Mouse (Mus musculus): ENCODE results near the gene Vps37d. TPM values are rescaled to one million over a fixed set of nuclear protein-coding genes. Genes with fewer than 3 reads are reported as not detected.
"Not testable (repeated sequence)": the region's sequence is repeated elsewhere in the genome, so short reads cannot be mapped to it uniquely, and the experiment has no call there.

Vps37d gene
- polyA plus RNA-seq, 1 experiment, result 7.3 TPM

GRCm38 (mm10) chr5:135075655-135076054, 2.4 kb downstream of the Vps37d start:
- TF ChIP-seq POLR2A (IDR thresholded peaks at IDR 0.05; ENCODE audit: low read depth, low read length) (no peak), CTCF (conservative IDR thresholded peaks at IDR 0.05; ENCODE audit: insufficient read depth, insufficient read length, low read depth, low read length) (peak; percentile 27; the same call in 1 of the 2 replicates)
- DNase-seq, result no peak
- Histone ChIP-seq H3K36me3 (ENCODE audit: control insufficient read depth, insufficient read depth, low read length) (no peaks in the 10 kb centered on the region), H3K27me3 (replicated peaks; ENCODE audit: control insufficient read depth, insufficient read depth, low read length) (no peaks in the 10 kb centered on the region), H3K27ac (ENCODE audit: insufficient read depth, low read depth, low read length) (no peak overlapping the region), H3K4me3 (ENCODE audit: insufficient read depth, low read depth, low read length) (no peak overlapping the region), H3K4me1 (ENCODE audit: control insufficient read depth, insufficient read depth, low read length) (peaks cover 10% of the 10 kb centered on the region; the same call in 1 of the 2 replicates)
- WGBS, result 68% methylated on average over 4 of the region's 4 CpGs

- Histone ChIP-seq H3K36me3 (ENCODE audit: control insufficient read depth, insufficient read depth, low read length) (no peaks in the 10 kb centered on the region), H3K27me3 (replicated peaks; ENCODE audit: control insufficient read depth, insufficient read depth, low read length) (no peaks in the 10 kb centered on the region), H3K4me3 (ENCODE audit: insufficient read depth, low read depth, low read length) (no peak overlapping the region), H3K4me1 (ENCODE audit: control insufficient read depth, insufficient read depth, low read length) (peaks cover 8% of the 10 kb centered on the region; the same call in 1 of the 2 replicates), H3K27ac (ENCODE audit: insufficient read depth, low read depth, low read length) (no peak overlapping the region)
- no peak for TF ChIP-seq CTCF (conservative IDR thresholded peaks at IDR 0.05; ENCODE audit: insufficient read depth, insufficient read length, low read depth, low read length)
- no peak for TF ChIP-seq POLR2A (IDR thresholded peaks at IDR 0.05; ENCODE audit: low read depth, low read length)
- DNase-seq, result no peak
- 50% methylated on average over 26 of the region's 26 CpGs for WGBS
These were observed 4.5 kb downstream of the Vps37d start for GRCm38 (mm10) chr5:135073349-135074150.

- Histone ChIP-seq H3K4me1 (ENCODE audit: control insufficient read depth, insufficient read depth, low read length) (peaks cover 7% of the 10 kb centered on the region; the same call in 1 of the 2 replicates), H3K4me3 (ENCODE audit: insufficient read depth, low read depth, low read length) (no peak overlapping the region), H3K27me3 (replicated peaks; ENCODE audit: control insufficient read depth, insufficient read depth, low read length) (no peaks in the 10 kb centered on the region), H3K36me3 (ENCODE audit: control insufficient read depth, insufficient read depth, low read length) (no peaks in the 10 kb centered on the region), H3K27ac (ENCODE audit: insufficient read depth, low read depth, low read length) (no peak overlapping the region)
- whole genome bisulfite sequencing, result 94% methylated on average over 6 of the region's 6 CpGs
- no peak for DNase-seq
- TF ChIP-seq POLR2A (IDR thresholded peaks at IDR 0.05; ENCODE audit: low read depth, low read length) (no peak), CTCF (conservative IDR thresholded peaks at IDR 0.05; ENCODE audit: insufficient read depth, insufficient read length, low read depth, low read length) (no peak)
These were observed 5.3 kb downstream of the Vps37d start for GRCm38 (mm10) chr5:135072720-135073119.

DNA sequence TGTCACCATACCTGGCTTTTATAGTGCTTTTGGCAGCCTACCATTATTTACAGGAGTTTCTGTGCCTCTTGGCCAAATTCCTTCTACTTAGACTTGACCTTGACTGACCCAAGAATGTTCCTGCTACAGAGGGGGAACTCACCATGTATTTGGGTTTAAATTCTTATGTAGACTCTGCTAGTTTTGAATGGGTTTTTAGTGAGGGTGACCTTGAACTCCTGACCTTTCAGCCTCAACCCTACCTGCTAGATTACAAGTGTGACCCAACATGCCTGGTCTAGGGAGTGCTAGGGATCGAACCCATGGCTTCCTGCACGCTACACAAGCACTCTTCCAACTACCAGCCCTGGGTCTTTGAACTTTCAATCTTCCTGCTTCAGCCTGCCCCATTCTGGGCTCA, 6.0 kb downstream of the Vps37d start:
- Histone ChIP-seq H3K36me3 (ENCODE audit: control insufficient read depth, insufficient read depth, low read length) (no peaks in the 10 kb centered on the region), H3K27me3 (replicated peaks; ENCODE audit: control insufficient read depth, insufficient read depth, low read length) (no peaks in the 10 kb centered on the region)
- 92% methylated on average over 2 of the region's 2 CpGs for WGBS

DNA sequence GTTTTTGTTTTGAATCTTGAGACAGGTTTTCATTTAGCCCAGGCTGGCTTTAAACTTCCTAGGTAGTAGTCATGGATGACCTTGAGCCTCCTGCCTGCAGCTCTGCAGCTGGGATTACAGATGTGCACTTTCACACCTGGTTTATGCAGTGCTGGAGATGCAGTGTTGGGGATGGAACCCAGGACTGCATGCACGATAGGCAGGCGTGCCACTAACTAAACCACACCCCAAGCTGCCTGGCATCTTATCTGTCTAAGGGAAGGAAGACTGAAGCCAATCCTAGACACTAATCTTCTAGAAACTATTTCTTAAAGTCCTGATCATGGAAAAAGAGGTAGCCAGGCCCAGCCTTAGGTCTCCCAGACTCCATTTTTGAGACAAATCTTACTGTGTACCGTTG, 7.6 kb downstream of the Vps37d start:
- TF ChIP-seq POLR2A (IDR thresholded peaks at IDR 0.05; ENCODE audit: low read depth, low read length), result no peak
- no peak for TF ChIP-seq CTCF (conservative IDR thresholded peaks at IDR 0.05; ENCODE audit: insufficient read depth, insufficient read length, low read depth, low read length)
- WGBS, result 87% methylated on average over 3 of the region's 3 CpGs
- peaks cover 3% of the 10 kb centered on the region; the same call in 1 of the 2 replicates for H3K4me1 ChIP-seq (ENCODE audit: control insufficient read depth, insufficient read depth, low read length)
- no peaks in the 10 kb centered on the region for H3K27me3 ChIP-seq (replicated peaks; ENCODE audit: control insufficient read depth, insufficient read depth, low read length)
- H3K36me3 ChIP-seq (ENCODE audit: control insufficient read depth, insufficient read depth, low read length), result no peaks in the 10 kb centered on the region
- no peak overlapping the region for H3K27ac ChIP-seq (ENCODE audit: insufficient read depth, low read depth, low read length)
- H3K4me3 ChIP-seq (ENCODE audit: insufficient read depth, low read depth, low read length), result no peak overlapping the region
- no peak for DNase-seq

More for the DNA sequence above, 6.0 kb downstream of the Vps37d start:
- Histone ChIP-seq H3K27ac (ENCODE audit: insufficient read depth, low read depth, low read length) (no peak overlapping the region), H3K4me3 (ENCODE audit: insufficient read depth, low read depth, low read length) (no peak overlapping the region), H3K4me1 (ENCODE audit: control insufficient read depth, insufficient read depth, low read length) (peaks cover 7% of the 10 kb centered on the region; the same call in 1 of the 2 replicates)
- TF ChIP-seq CTCF (conservative IDR thresholded peaks at IDR 0.05; ENCODE audit: insufficient read depth, insufficient read length, low read depth, low read length), result no peak
- TF ChIP-seq POLR2A (IDR thresholded peaks at IDR 0.05; ENCODE audit: low read depth, low read length), result no peak
- no peak for DNase-seq

- TF ChIP-seq POLR2A (IDR thresholded peaks at IDR 0.05; ENCODE audit: low read depth, low read length) (no peak), CTCF (conservative IDR thresholded peaks at IDR 0.05; ENCODE audit: insufficient read depth, insufficient read length, low read depth, low read length) (no peak)
- H3K4me1 ChIP-seq (ENCODE audit: control insufficient read depth, insufficient read depth, low read length), result peaks cover 7% of the 10 kb centered on the region; the same call in 1 of the 2 replicates
- H3K27me3 ChIP-seq (replicated peaks; ENCODE audit: control insufficient read depth, insufficient read depth, low read length), result no peaks in the 10 kb centered on the region
- H3K4me3 ChIP-seq (ENCODE audit: insufficient read depth, low read depth, low read length), result no peak overlapping the region
- H3K27ac ChIP-seq (ENCODE audit: insufficient read depth, low read depth, low read length), result no peak overlapping the region
- DNase-seq, result no peak
- no peaks in the 10 kb centered on the region for H3K36me3 ChIP-seq (ENCODE audit: control insufficient read depth, insufficient read depth, low read length)
- WGBS, result 93% methylated on average over 3 of the region's 3 CpGs
These were observed 12.1 kb downstream of the Vps37d start for GRCm38 (mm10) chr5:135066008-135066407.

GRCm38 (mm10) chr5:135064909-135065446, 13.1 kb downstream of the Vps37d start, which contains the start of gene Bud23:
TSS of gene Bud23 (minus strand) at chr5:135064959.
- not testable (repeated sequence) for H3K4me1 ChIP-seq (ENCODE audit: control insufficient read depth, insufficient read depth, low read length); H3K27me3 ChIP-seq (replicated peaks; ENCODE audit: control insufficient read depth, insufficient read depth, low read length); H3K36me3 ChIP-seq (ENCODE audit: control insufficient read depth, insufficient read depth, low read length)
- H3K4me3 ChIP-seq (ENCODE audit: insufficient read depth, low read depth, low read length), result peak within 1 kb of the TSS; percentile 96
- DNase-seq, result peak; percentile 26
- WGBS, result 57% methylated on average over 9 of the region's 9 CpGs
- peak within 1 kb of the TSS; percentile 81 for H3K27ac ChIP-seq (ENCODE audit: insufficient read depth, low read depth, low read length)

Measured in kidney, adult 2 months (tissue).